Mouse (Mus musculus): ENCODE measurements around the gene Tns1.

GRCm38 (mm10) chr1:73979214-73979613 lies 145.0 kb downstream of the Tns1 start:
- no peak for TF ChIP-seq POLR2A (IDR thresholded peaks at IDR 0.05; ENCODE audit: borderline replicate concordance, extremely low read depth, low read depth, low read length)
- TF ChIP-seq CTCF (IDR thresholded peaks at IDR 0.05; ENCODE audit: insufficient read depth, low read length), result no peak

All from lung, adult 2 months (tissue).